10 mouse cellular contexts compared by ENCODE assay signal in the genomic region with DNA sequence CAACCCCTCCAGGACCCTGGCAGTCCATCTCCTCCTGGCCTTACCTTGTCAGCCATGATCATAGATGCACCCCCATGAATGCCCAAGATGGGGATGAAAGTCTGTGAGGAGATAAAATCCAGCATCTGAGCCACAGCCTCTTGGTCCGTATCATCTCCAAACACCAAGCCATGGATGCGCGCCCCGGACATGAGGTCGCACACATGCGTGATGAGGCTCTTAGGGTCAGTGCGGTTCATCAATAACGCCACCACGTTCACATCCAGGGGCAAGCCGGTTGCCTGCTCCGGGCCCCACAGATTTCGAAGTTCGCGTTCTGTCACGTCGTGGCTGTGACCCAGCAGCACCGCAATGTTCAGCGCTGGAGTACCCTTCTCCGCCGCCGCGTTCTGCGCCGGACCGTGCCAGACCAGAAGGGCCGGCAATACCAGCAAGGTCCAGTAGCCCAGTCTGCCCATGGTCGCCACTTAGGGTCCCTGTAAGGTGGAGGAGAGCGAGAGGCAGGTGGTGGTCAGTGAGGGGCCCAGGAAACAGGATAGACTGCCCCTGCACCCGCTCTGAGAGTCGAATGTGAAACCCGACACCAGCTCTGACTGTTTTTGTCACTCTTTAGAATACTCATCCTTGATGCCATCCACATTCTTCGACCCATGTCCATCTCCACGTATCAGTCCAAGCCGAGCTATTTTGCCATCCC. TPM values are rescaled to one million over a fixed set of nuclear protein-coding genes. Genes with fewer than 3 reads are reported as not detected.
A peak's percentile ranks its signal among the peaks of the same experiment; 100 is the strongest.
DNase-seq lines count a peak whose midpoint lies in the region; ATAC-seq and TF ChIP-seq lines count a peak whose summit lies in the region.
"Had no signal": no experiment of that assay in that cellular context is flagged by ENCODE, and none has a peak within 500 bp of the region (broad histone marks: within the 10 kb centered on the region; RNA-seq: fewer than 3 reads in every experiment).

No protein-coding gene starts in this region.

- 0 out of 2 replicates have a peak, but pooled peaks cover 7% of the 10 kb centered on the region for H3K4me1 ChIP-seq in intestine, embryonic 14.5 days (replicated peaks; ENCODE audit: control insufficient read depth, insufficient read depth, low read length)
- H3K4me1 ChIP-seq in intestine, postnatal 0 days (replicated peaks; ENCODE audit: control insufficient read depth, insufficient read depth, low read length), result no peaks in the 10 kb centered on the region
- peaks cover 3% of the 10 kb centered on the region for H3K4me1 ChIP-seq in cortical plate, adult 2 months (ENCODE audit: control insufficient read depth, insufficient read depth, low read length)
- peaks cover 8% of the 10 kb centered on the region for H3K4me1 ChIP-seq in forebrain, embryonic 11.5 days (replicated peaks; ENCODE audit: control insufficient read depth, insufficient read depth, low read length)
- peaks cover 38% of the 10 kb centered on the region for H3K4me1 ChIP-seq in midbrain, embryonic 10.5 days

- no peaks in the 10 kb centered on the region for H3K36me3 ChIP-seq in intestine, embryonic 14.5 days (ENCODE audit: control insufficient read depth, insufficient read depth, low read length)
- no peaks in the 10 kb centered on the region for H3K36me3 ChIP-seq in intestine, postnatal 0 days (ENCODE audit: control insufficient read depth, insufficient read depth)
- no peaks in the 10 kb centered on the region for H3K36me3 ChIP-seq in forebrain, embryonic 11.5 days (ENCODE audit: control insufficient read depth, insufficient read depth, low read length)
- no peaks in the 10 kb centered on the region for H3K36me3 ChIP-seq in midbrain, embryonic 10.5 days

- no peaks in the 10 kb centered on the region for H3K9me3 ChIP-seq in intestine, embryonic 14.5 days (ENCODE audit: control insufficient read depth, low read length)
- no peaks in the 10 kb centered on the region for H3K9me3 ChIP-seq in intestine, postnatal 0 days (ENCODE audit: control insufficient read depth)
- H3K9me3 ChIP-seq in forebrain, embryonic 11.5 days (ENCODE audit: control insufficient read depth, low read length), result no peaks in the 10 kb centered on the region
- no peaks in the 10 kb centered on the region for H3K9me3 ChIP-seq in midbrain, embryonic 10.5 days (replicated peaks)

- WGBS in intestine, embryonic 14.5 days, result 16% methylated on average over 34 of the region's 34 CpGs
- WGBS in intestine, postnatal 0 days, result 17% methylated on average over 34 of the region's 34 CpGs
- 20% methylated on average over 34 of the region's 34 CpGs for WGBS in forebrain, embryonic 11.5 days
- 16% methylated on average over 34 of the region's 34 CpGs for WGBS in midbrain, embryonic 10.5 days

- peaks cover 75% of the 10 kb centered on the region for H3K27me3 ChIP-seq in intestine, embryonic 14.5 days (replicated peaks; ENCODE audit: control insufficient read depth, insufficient read depth, low read length)
- peaks cover 48% of the 10 kb centered on the region for H3K27me3 ChIP-seq in intestine, postnatal 0 days (replicated peaks; ENCODE audit: control insufficient read depth, insufficient read depth, low read length)
- H3K27me3 ChIP-seq in forebrain, embryonic 11.5 days (ENCODE audit: control insufficient read depth, insufficient read depth, low read length), result peaks cover 46% of the 10 kb centered on the region
- H3K27me3 ChIP-seq in midbrain, embryonic 10.5 days (ENCODE audit: low read depth, poor library complexity, severe bottlenecking), result peaks cover 72% of the 10 kb centered on the region

- ATAC-seq in intestine, embryonic 14.5 days (replicated peaks; ENCODE audit: low FRiP score, low TSS enrichment, low read depth), result no peak
- no peak for ATAC-seq in intestine, postnatal 0 days
- ATAC-seq in forebrain, embryonic 11.5 days (replicated peaks; ENCODE audit: low FRiP score), result no peak
- ATAC-seq in megakaryocyte-erythroid progenitor cell, adult 5-6 weeks (replicated peaks; ENCODE audit: low FRiP score, low TSS enrichment, poor library complexity, severe bottlenecking), result no peak

- H3K9ac ChIP-seq in intestine, embryonic 14.5 days (ENCODE audit: low read length), result no peak overlapping the region
- no peak overlapping the region for H3K9ac ChIP-seq in intestine, postnatal 0 days (ENCODE audit: low read depth, low read length)
- no peak overlapping the region for H3K9ac ChIP-seq in forebrain, embryonic 11.5 days (ENCODE audit: low read length)

- TF ChIP-seq CTCF in intestine, postnatal 0 days (IDR thresholded peaks at IDR 0.05; ENCODE audit: low read depth), result no peak
- no peak for TF ChIP-seq CTCF in cortical plate, adult 2 months (IDR thresholded peaks at IDR 0.05; ENCODE audit: extremely low read depth, insufficient read depth, low read length)

- peak overlapping the region; percentile 54; the same call in 1 of the 2 replicates for H3K4me2 ChIP-seq in intestine, embryonic 14.5 days (ENCODE audit: low read length)
- H3K4me2 ChIP-seq in intestine, postnatal 0 days (replicated peaks; ENCODE audit: low read depth), result no peak overlapping the region
- peak overlapping the region; percentile 82; the same call in 1 of the 2 replicates for H3K4me2 ChIP-seq in forebrain, embryonic 11.5 days (ENCODE audit: low read depth, low read length, severe bottlenecking)

- H3K27ac ChIP-seq in intestine, embryonic 14.5 days (ENCODE audit: low read depth), result no peak overlapping the region
- H3K27ac ChIP-seq in intestine, postnatal 0 days (ENCODE audit: low read depth, low read length), result no peak overlapping the region
- H3K27ac ChIP-seq in cortical plate, adult 2 months (ENCODE audit: insufficient read depth, low read length), result peak overlapping the region; percentile 15
- no peak overlapping the region for H3K27ac ChIP-seq in forebrain, embryonic 11.5 days (ENCODE audit: low read depth, low read length)
- H3K27ac ChIP-seq in midbrain, embryonic 10.5 days (replicated peaks), result no peak overlapping the region

- TF ChIP-seq POLR2A in cortical plate, adult 2 months (IDR thresholded peaks at IDR 0.05; ENCODE audit: extremely low read depth, insufficient read depth, low read length), result no peak

- H3K4me3 ChIP-seq in intestine, embryonic 14.5 days (ENCODE audit: low read depth, low read length), result no peak overlapping the region
- H3K4me3 ChIP-seq in intestine, postnatal 0 days (ENCODE audit: low read depth, low read length), result no peak overlapping the region
- H3K4me3 ChIP-seq in cortical plate, adult 2 months (ENCODE audit: insufficient read depth, low read length), result peak overlapping the region; percentile 79
- peak overlapping the region; percentile 0; the same call in 1 of the 2 replicates for H3K4me3 ChIP-seq in forebrain, embryonic 11.5 days (ENCODE audit: low read depth, low read length)
- peak overlapping the region; percentile 68 for H3K4me3 ChIP-seq in midbrain, embryonic 10.5 days

- no peak for DNase-seq in intestine, embryonic 14.5 days (ENCODE audit: low spot score)
- DNase-seq in forebrain, embryonic 11.5 days (ENCODE audit: low spot score), result peak; percentile 50
- peak; percentile 16 for DNase-seq in midbrain, embryonic 10.5 days (ENCODE audit: low spot score)
- no peak for DNase-seq in retina, embryonic 14.5 days (ENCODE audit: low spot score)
- DNase-seq in spleen, adult 12 weeks (ENCODE audit: low spot score), result no peak
- DNase-seq: kidney, adult 18-20 months had no signal

RNA-seq across cellular contexts. Expression of gene Grin2a, which starts 3.1 kb away (rescaled TPM):
- 0.11 and 0.30 TPM in 2 replicates for polyA plus RNA-seq in intestine, embryonic 14.5 days (2014; fragmentation: Nextera tagmentation; extraction: Ambion mirVana)
- 0.03 TPM in 1 of 2 replicates, not detected in the other for polyA plus RNA-seq in intestine, postnatal 0 days (2015; fragmentation: Nextera tagmentation; extraction: Ambion mirVana)
- 39.1 and 43.5 TPM in 2 replicates for polyA plus RNA-seq in cortical plate, adult 2 months (2012; rRNA removed)
- polyA plus RNA-seq in forebrain, embryonic 11.5 days (2014; fragmentation: Nextera tagmentation; extraction: Ambion mirVana), result 0.91 and 1.1 TPM in 2 replicates
- 1.4 and 1.8 TPM in 2 replicates for polyA plus RNA-seq in midbrain, embryonic 10.5 days (2016; fragmentation: Nextera tagmentation; extraction: Ambion mirVana)
- total RNA-seq in megakaryocyte-erythroid progenitor cell, adult 5-6 weeks (2014; fragmentation: Nextera tagmentation), result not detected in 2 replicates
- total RNA-seq in megakaryocyte-erythroid progenitor cell, adult 5-6 weeks (2017), result not detected in 2 replicates
- polyA plus RNA-seq: liver, embryonic 16.5 days had no signal

Comparison
In these comparisons a context has a peak if more than half of its experiments do, and no peak if none do; other contexts are left out.
1. DNase-seq: peak in forebrain, embryonic 11.5 days (single experiment) and midbrain, embryonic 10.5 days (single experiment); none in intestine, embryonic 14.5 days (single experiment), retina, embryonic 14.5 days (single experiment) and spleen, adult 12 weeks (single experiment).
2. H3K4me3 ChIP-seq: peak in cortical plate, adult 2 months (single experiment), forebrain, embryonic 11.5 days (single experiment) and midbrain, embryonic 10.5 days (single experiment); none in intestine, embryonic 14.5 days (single experiment) and intestine, postnatal 0 days (single experiment).
3. RNA of gene Grin2a, which starts 3.1 kb away (polyA plus RNA-seq): 39.1 to 43.5 TPM in cortical plate, adult 2 months; 1.4 to 1.8 TPM in midbrain, embryonic 10.5 days, 0.91 to 1.1 TPM in forebrain, embryonic 11.5 days, 0.11 to 0.30 TPM in intestine, embryonic 14.5 days and 0.03 TPM in intestine, postnatal 0 days; every median in the first group is over 10 times any median in the second.